Mouse (Mus musculus): Measurements from ENCODE around the gene Apela.
"Not testable (repeated sequence)": the region's sequence is repeated elsewhere in the genome, so short reads cannot be mapped to it uniquely, and the experiment has no call there.

GRCm38 (mm10) chr8:65007616-65008015, 29.5 kb downstream of the Apela start:
- TF ChIP-seq CTCF (IDR thresholded peaks at IDR 0.05; ENCODE audit: low read depth); EP300 (optimal IDR thresholded peaks at IDR 0.05): not testable (repeated sequence)

Data from stomach, postnatal 0 days (tissue).